Mouse (Mus musculus): Measurements from ENCODE around the gene Plcb4. TPM values are rescaled to one million over a fixed set of nuclear protein-coding genes. Genes with fewer than 3 reads are reported as not detected.

Plcb4 gene
- polyA plus RNA-seq (2015; fragmentation: Nextera tagmentation; extraction: Ambion mirVana), result 16.4 and 22.1 TPM in 2 replicates

DNA sequence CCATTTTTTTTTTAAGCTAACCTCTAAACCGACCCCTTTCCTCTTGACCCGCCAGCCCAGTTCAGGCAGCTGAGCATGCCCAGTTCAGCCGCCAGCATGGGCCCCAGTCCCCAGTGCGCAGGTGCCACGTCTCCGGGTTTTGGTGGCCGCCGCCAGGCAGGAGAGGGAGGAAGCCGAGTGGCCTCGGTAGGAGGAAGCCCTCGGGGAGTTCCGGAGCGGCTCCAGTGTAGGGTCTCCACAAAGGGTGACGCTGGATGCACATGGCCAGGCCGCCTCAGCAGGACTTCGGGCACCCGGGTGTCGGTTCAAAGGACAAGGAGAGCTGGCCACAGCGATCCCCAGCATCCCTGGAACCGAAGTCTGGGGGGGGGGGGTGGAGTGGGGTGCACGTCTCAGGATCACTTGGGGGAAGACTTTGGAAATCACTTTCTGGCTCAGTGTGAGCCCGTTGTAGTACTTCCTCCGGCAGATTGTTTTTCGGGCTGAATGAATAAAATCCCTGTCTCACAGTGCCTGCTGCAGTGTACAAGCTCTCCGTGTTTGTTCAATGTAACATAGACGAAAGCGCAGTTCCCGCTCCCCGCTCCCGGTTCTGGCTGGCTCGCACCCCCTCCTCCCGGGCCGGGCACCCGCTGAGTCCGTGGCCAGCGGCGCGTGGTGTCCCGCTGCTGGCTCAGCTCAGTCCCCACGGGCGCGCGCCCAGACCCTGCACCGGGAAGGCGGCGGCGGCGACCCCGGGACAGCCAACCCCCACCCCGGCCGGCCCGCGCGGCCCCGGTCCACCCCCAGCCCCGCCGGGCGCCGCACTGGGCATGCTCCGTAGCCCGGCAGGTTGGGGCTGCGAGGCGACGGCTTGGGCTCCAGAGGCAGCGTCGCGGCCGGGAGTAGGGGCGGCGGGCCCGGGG lies at the start of gene Plcb4:
TSS of gene Plcb4 (plus strand) at position 526 of the 905 bp plus-strand sequence.
- Histone ChIP-seq H3K36me3 (ENCODE audit: control insufficient read depth, insufficient read depth, low read length) (no peaks in the 10 kb centered on the region), H3K27ac (ENCODE audit: low read length) (peak within 1 kb of the TSS; percentile 96), H3K4me2 (ENCODE audit: low read depth, low read length) (peak within 1 kb of the TSS; percentile 71), H3K4me3 (ENCODE audit: low read length) (peak within 1 kb of the TSS; percentile 85), H3K27me3 (ENCODE audit: control insufficient read depth, insufficient read depth, low read depth, low read length) (no peaks in the 10 kb centered on the region), H3K9ac (ENCODE audit: low read length) (peak within 1 kb of the TSS; percentile 93), H3K9me3 (ENCODE audit: control insufficient read depth, low read length) (no peaks in the 10 kb centered on the region), H3K4me1 (replicated peaks; ENCODE audit: control insufficient read depth, insufficient read depth, low read length) (no peaks in the 10 kb centered on the region)
- ATAC-seq (ENCODE audit: low read depth), result peak; percentile 91
- under 1% methylated on average over 64 of the region's 71 CpGs for WGBS

DNA sequence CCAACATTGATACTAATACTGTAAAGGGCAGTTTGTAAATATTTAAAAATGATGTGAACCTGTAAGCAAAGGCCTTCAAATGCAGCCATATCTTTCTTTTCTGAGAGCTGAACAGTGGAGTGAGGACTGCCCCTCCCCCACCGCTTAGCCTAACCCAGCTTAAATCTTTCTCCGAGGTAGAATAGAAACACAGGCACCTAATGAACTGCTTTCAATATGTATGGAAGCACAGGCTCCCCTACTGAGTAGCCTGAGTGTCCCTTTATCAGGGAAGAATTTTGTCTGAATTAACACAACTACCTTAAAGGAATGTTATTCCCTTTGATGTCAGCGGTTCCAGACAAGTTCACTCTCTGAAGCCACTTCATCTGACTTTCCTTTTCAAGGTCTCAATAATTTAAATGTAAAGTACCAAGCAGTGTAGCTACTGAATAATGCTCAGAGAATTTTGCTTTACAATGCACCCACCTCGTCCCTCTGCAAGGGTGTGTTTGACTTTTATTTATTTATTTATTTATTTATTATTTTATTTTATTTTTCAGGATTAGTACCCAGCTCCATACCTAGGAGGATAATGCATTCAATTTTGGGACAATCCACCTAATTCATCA lies 44.1 kb upstream of the Plcb4 start:
- no peaks in the 10 kb centered on the region for H3K36me3 ChIP-seq (ENCODE audit: control insufficient read depth, insufficient read depth, low read length)
- H3K9me3 ChIP-seq (ENCODE audit: control insufficient read depth, low read length), result no peaks in the 10 kb centered on the region
- H3K9ac ChIP-seq (ENCODE audit: low read length), result no peak overlapping the region
- H3K4me1 ChIP-seq (replicated peaks; ENCODE audit: control insufficient read depth, insufficient read depth, low read length), result peaks cover 5% of the 10 kb centered on the region
- H3K27ac ChIP-seq (ENCODE audit: low read length), result no peak overlapping the region
- H3K4me3 ChIP-seq (ENCODE audit: low read length), result no peak overlapping the region
- peak; percentile 47; the same call in 1 of the 2 replicates for ATAC-seq (ENCODE audit: low read depth)
- no peak overlapping the region for H3K4me2 ChIP-seq (ENCODE audit: low read depth, low read length)
- H3K27me3 ChIP-seq (ENCODE audit: control insufficient read depth, insufficient read depth, low read depth, low read length), result no peaks in the 10 kb centered on the region
- whole genome bisulfite sequencing, result 21% methylated on average over 4 of the region's 4 CpGs

DNA sequence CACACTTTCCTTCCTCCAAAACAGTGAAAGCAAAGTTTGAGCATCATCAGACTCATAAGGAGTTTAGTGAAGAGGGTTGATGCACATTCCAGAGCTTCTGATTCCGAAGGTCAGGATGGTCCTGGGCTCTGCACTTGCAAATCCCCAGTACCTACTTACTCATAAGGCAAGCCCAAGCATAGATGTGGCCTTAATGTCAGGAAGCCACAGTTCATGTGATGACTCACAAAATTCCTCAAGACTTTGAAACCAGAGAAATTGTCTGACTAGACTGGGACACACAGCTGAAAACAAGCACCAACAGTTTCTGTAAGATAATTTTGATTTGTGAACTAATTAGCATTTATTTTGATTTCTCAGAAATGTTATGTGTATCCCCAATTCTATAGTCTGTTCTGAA lies 42.7 kb upstream of the Plcb4 start:
- Histone ChIP-seq H3K9ac (ENCODE audit: low read length) (no peak overlapping the region), H3K36me3 (ENCODE audit: control insufficient read depth, insufficient read depth, low read length) (no peaks in the 10 kb centered on the region), H3K27ac (ENCODE audit: low read length) (no peak overlapping the region), H3K27me3 (ENCODE audit: control insufficient read depth, insufficient read depth, low read depth, low read length) (no peaks in the 10 kb centered on the region), H3K4me2 (ENCODE audit: low read depth, low read length) (no peak overlapping the region), H3K4me1 (replicated peaks; ENCODE audit: control insufficient read depth, insufficient read depth, low read length) (peaks cover 8% of the 10 kb centered on the region), H3K4me3 (ENCODE audit: low read length) (no peak overlapping the region), H3K9me3 (ENCODE audit: control insufficient read depth, low read length) (no peaks in the 10 kb centered on the region)
- ATAC-seq (ENCODE audit: low read depth), result no peak
- 68% methylated on average over 1 of the region's 1 CpGs for WGBS

DNA sequence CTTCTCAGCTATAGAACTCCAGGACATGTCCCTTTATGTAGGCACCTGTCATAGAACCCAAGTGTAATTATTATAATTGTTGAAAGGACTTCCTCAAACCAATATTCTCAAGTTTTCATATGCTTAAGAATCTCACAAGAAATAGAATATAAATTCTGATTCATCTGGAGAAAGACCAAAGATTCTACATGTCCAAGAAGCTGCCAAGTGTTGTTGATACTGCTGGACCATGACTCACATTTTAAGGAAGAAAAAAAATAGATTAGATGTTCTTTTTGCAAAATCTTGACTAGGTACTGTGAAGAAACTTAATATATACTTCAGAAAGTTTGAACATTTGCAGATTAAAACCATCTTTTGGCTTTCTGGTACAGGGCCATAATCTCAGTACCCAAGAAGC lies 40.3 kb upstream of the Plcb4 start:
- Histone ChIP-seq H3K4me2 (ENCODE audit: low read depth, low read length) (no peak overlapping the region), H3K27ac (ENCODE audit: low read length) (no peak overlapping the region), H3K4me1 (replicated peaks; ENCODE audit: control insufficient read depth, insufficient read depth, low read length) (peaks cover 8% of the 10 kb centered on the region), H3K9ac (ENCODE audit: low read length) (no peak overlapping the region), H3K4me3 (ENCODE audit: low read length) (no peak overlapping the region), H3K27me3 (ENCODE audit: control insufficient read depth, insufficient read depth, low read depth, low read length) (no peaks in the 10 kb centered on the region), H3K36me3 (ENCODE audit: control insufficient read depth, insufficient read depth, low read length) (no peaks in the 10 kb centered on the region), H3K9me3 (ENCODE audit: control insufficient read depth, low read length) (no peaks in the 10 kb centered on the region)
- no peak for ATAC-seq (ENCODE audit: low read depth)

DNA sequence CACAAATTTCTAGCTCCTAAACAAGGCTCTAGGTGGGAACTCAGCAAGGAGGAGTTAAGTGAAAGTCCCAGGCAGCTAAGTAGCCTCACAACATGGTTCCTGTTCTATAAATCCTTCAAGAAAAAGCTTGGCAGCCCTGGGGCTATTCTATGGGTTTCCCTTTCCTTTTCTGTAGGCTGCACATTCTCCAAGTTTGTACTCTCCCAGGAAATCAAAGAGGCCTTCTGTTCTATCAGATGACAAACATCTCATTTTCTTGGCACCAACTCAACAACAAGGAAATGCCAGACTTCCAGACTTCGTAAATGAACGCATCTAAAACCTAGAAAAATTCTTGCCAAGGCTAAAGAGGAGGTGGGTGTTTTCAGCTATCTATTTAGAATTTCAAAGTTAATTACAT lies 38.9 kb upstream of the Plcb4 start:
- no peak overlapping the region for H3K9ac ChIP-seq (ENCODE audit: low read length)
- 16% methylated on average over 2 of the region's 2 CpGs for WGBS
- no peaks in the 10 kb centered on the region for H3K36me3 ChIP-seq (ENCODE audit: control insufficient read depth, insufficient read depth, low read length)
- no peaks in the 10 kb centered on the region for H3K9me3 ChIP-seq (ENCODE audit: control insufficient read depth, low read length)
- H3K27me3 ChIP-seq (ENCODE audit: control insufficient read depth, insufficient read depth, low read depth, low read length), result no peaks in the 10 kb centered on the region
- H3K4me1 ChIP-seq (replicated peaks; ENCODE audit: control insufficient read depth, insufficient read depth, low read length), result 0 out of 2 replicates have a peak, but pooled peaks cover 5% of the 10 kb centered on the region
- H3K4me2 ChIP-seq (ENCODE audit: low read depth, low read length), result no peak overlapping the region
- H3K4me3 ChIP-seq (ENCODE audit: low read length), result no peak overlapping the region
- no peak for ATAC-seq (ENCODE audit: low read depth)
- H3K27ac ChIP-seq (ENCODE audit: low read length), result no peak overlapping the region

DNA sequence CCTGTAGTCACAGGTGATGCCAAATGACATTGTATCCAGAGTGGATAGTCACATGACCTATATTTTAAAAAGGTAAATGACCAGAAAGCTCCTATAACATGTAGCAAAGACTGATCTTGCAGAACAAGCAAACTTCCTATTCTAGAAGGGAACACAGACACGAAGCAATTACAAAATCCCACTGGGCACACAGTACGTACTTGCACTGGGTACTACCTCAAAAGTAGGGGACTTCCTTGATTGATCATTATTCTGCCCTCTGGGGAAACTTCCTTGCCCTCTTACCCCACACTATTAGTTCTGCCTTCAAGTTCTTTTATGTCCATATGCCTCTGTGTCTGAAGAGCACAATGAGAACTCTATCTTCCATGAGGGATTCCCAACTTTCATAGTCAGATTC lies 31.0 kb upstream of the Plcb4 start:
- Histone ChIP-seq H3K27ac (ENCODE audit: low read length) (no peak overlapping the region), H3K4me2 (ENCODE audit: low read depth, low read length) (no peak overlapping the region), H3K27me3 (ENCODE audit: control insufficient read depth, insufficient read depth, low read depth, low read length) (no peaks in the 10 kb centered on the region), H3K36me3 (ENCODE audit: control insufficient read depth, insufficient read depth, low read length) (no peaks in the 10 kb centered on the region), H3K4me1 (replicated peaks; ENCODE audit: control insufficient read depth, insufficient read depth, low read length) (no peaks in the 10 kb centered on the region), H3K9me3 (ENCODE audit: control insufficient read depth, low read length) (no peaks in the 10 kb centered on the region), H3K9ac (ENCODE audit: low read length) (no peak overlapping the region), H3K4me3 (ENCODE audit: low read length) (no peak overlapping the region)
- no peak for ATAC-seq (ENCODE audit: low read depth)
- whole genome bisulfite sequencing, result 84% methylated on average over 2 of the region's 2 CpGs

DNA sequence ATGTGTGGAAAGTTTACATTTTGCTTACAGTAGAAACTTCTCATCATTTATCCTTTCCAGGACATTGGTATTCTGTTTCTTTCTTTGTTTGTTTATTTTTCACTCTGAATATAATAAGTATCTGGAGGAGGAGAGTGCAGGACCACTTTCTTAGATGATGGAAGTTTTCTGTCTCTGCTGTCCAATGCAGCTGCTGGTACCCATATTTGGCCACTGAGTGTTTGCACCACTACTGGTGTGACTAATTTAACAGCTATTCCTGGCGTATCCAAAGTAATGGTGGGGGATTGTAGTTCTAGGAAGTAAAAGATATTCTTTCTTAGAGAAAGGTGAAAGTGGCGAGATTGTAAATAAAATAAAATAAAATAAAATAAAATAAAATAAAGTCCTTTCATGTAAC lies 21.6 kb upstream of the Plcb4 start:
- Histone ChIP-seq H3K4me2 (ENCODE audit: low read depth, low read length) (no peak overlapping the region), H3K9me3 (ENCODE audit: control insufficient read depth, low read length) (no peaks in the 10 kb centered on the region), H3K27me3 (ENCODE audit: control insufficient read depth, insufficient read depth, low read depth, low read length) (no peaks in the 10 kb centered on the region), H3K4me3 (ENCODE audit: low read length) (no peak overlapping the region), H3K27ac (ENCODE audit: low read length) (no peak overlapping the region), H3K36me3 (ENCODE audit: control insufficient read depth, insufficient read depth, low read length) (no peaks in the 10 kb centered on the region), H3K9ac (ENCODE audit: low read length) (no peak overlapping the region), H3K4me1 (replicated peaks; ENCODE audit: control insufficient read depth, insufficient read depth, low read length) (no peaks in the 10 kb centered on the region)
- ATAC-seq (ENCODE audit: low read depth), result no peak
- WGBS, result 84% methylated on average over 2 of the region's 2 CpGs

DNA sequence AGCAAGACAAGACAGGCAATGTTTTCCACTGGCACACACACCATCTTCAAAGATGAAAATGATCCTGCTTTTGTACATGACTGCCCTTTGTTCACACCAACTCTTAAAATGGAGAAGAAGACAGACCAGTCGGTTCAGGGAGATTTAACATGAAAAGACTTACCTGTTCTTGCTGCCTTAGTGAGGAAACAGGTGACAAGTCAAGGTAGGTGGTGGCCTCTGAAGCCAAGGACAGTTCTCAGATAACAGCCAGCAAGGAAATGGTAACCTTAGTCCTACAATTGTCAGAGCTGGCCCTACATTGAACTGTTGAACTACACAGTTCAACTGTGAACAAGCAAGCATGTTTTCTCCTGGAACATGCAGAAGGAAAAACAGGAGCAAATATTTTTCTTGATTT lies 17.8 kb upstream of the Plcb4 start:
- H3K9me3 ChIP-seq (ENCODE audit: control insufficient read depth, low read length), result 0 out of 2 replicates have a peak, but pooled peaks cover 3% of the 10 kb centered on the region
- no peak overlapping the region for H3K27ac ChIP-seq (ENCODE audit: low read length)
- ATAC-seq (ENCODE audit: low read depth), result no peak
- H3K4me2 ChIP-seq (ENCODE audit: low read depth, low read length), result no peak overlapping the region
- H3K27me3 ChIP-seq (ENCODE audit: control insufficient read depth, insufficient read depth, low read depth, low read length), result no peaks in the 10 kb centered on the region
- H3K4me3 ChIP-seq (ENCODE audit: low read length), result no peak overlapping the region
- no peaks in the 10 kb centered on the region for H3K36me3 ChIP-seq (ENCODE audit: control insufficient read depth, insufficient read depth, low read length)
- H3K9ac ChIP-seq (ENCODE audit: low read length), result no peak overlapping the region
- H3K4me1 ChIP-seq (replicated peaks; ENCODE audit: control insufficient read depth, insufficient read depth, low read length), result no peaks in the 10 kb centered on the region
- WGBS, result 68% methylated on average over 1 of the region's 1 CpGs

DNA sequence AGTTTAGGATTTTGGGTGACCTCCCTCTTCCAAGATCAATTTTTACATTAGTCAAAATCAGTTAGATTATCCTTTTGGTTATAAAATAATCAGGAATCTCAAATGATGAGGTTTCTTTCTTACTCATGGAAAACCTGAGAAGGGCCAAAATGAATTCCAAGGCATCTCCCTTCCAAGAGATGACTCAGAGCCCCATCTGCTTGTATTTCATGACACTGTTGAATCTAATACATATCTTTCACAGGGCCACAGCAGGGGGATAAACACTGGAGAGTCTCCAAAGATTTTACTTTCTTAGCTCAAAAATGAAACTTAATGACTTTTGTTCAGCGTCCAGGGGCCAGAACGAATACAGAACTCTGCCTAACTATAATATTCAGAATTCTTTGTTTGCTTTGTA lies 17.2 kb upstream of the Plcb4 start:
- Histone ChIP-seq H3K4me1 (replicated peaks; ENCODE audit: control insufficient read depth, insufficient read depth, low read length) (no peaks in the 10 kb centered on the region), H3K9me3 (ENCODE audit: control insufficient read depth, low read length) (0 out of 2 replicates have a peak, but pooled peaks cover 3% of the 10 kb centered on the region), H3K36me3 (ENCODE audit: control insufficient read depth, insufficient read depth, low read length) (no peaks in the 10 kb centered on the region), H3K4me2 (ENCODE audit: low read depth, low read length) (no peak overlapping the region), H3K9ac (ENCODE audit: low read length) (no peak overlapping the region), H3K27me3 (ENCODE audit: control insufficient read depth, insufficient read depth, low read depth, low read length) (no peaks in the 10 kb centered on the region), H3K4me3 (ENCODE audit: low read length) (no peak overlapping the region), H3K27ac (ENCODE audit: low read length) (no peak overlapping the region)
- WGBS, result 56% methylated on average over 2 of the region's 2 CpGs
- no peak for ATAC-seq (ENCODE audit: low read depth)
